Mouse (Mus musculus): ENCODE results near the gene Rasgrf2.

DNA sequence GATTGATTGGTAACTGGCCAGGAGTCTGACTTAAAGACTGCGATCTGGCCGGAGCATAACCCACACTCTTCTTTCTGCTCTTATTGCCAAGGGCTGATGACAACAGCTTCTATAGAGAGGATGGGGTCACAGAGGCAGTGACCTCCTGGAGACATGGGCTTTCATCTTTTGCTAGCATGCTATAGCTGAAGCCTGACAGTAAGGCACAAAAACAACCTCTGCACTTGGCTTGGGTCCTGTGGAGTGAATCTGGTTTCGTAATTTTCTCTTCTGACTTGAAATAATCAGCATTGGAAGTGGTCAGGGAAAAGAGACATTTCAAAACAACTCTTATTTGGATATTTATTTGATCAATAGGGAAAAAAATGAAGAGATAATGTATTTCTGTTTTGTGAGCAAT lies 160.2 kb downstream of the Rasgrf2 start:
- TF ChIP-seq CTCF (IDR thresholded peaks at IDR 0.05; ENCODE audit: low read depth) (no peak), EP300 (IDR thresholded peaks at IDR 0.05; ENCODE audit: low read depth) (no peak)

All from liver, postnatal 0 days (tissue).